Mouse (Mus musculus) left cerebral cortex, adult 9 months (tissue): ENCODE results near the gene Depp1.

Experiments used
- DNase-seq, 2 experiments: peaks; one replicate each; pipeline ENCODE4 v3.0.0; 2022; ENCODE audit warnings: low spot score in 2 of 2

Gene Depp1

DNA sequence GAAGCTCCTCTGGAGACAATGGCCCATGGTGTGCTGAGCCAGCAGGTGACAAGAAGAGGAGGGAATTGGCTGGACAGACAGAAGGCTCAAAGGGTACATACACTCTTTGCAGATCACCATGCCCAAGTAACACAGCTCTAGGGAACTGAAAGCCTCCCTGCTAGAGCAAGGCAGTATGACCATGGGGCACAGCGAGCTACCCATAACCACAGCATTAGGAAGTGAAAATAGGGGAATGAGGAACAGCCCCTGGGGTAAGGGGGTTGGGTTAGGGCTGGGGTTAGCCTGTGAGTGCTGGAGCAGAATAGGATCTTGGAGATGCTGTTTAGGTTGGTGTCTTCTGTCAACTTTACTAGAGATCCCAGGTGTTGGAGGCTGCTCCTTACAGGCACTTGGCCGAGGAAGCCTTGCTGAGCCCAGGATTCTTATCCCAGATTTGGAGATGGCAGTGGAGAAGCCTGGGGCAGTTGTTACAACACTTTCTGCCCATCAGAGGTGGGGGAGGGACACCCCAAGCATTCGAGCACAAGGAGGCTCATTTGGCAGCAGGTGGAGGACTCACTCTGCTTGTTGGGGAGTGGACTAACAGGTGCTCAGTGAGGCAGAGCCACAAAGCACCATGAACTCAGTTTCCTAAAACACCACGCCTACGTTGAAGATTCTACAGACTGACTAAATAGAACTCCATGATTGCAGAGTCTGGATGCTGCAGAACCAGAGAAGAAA, 29.3 kb downstream of the Depp1 start:
- no peak for DNase-seq

DNA sequence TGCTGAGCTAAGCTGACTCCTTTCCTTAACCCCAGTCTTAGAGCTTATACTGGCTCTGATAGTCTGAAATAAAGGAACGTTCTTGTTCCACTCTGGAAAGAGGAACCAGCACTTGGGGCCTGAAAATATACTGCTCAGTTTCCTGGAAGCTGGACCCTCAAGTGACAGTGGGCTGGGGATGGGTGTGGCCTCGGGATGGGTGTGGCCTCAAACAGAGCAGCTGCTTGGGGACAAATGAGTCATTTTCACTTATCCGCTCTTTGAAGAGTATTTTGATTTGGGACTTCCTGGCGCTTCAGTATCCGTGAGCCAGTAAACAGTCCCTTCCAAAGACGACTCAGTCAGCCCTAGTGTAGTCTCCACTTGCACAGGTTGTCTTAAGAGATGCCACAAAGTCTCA, 31.9 kb downstream of the Depp1 start:
- DNase-seq, result no peak

DNA sequence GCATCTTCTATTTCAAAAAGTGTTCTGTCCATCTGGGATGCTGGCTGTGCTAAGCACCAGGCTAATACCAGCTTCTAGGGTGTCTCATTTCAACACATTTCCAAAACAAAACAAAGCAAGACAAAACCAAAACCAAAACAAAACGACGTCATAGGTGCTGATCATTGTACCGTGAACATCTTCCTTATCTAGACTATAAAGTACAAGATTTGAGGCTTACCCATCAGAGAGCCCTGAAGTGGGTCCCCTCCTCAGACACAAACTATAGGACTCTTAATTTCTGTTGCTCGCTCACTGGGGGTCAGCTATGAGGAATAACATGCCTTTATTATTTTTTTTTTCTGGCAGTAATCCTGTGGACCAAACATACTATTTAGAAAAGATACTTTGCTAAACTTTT, 43.2 kb downstream of the Depp1 start:
- DNase-seq, result no peak

DNA sequence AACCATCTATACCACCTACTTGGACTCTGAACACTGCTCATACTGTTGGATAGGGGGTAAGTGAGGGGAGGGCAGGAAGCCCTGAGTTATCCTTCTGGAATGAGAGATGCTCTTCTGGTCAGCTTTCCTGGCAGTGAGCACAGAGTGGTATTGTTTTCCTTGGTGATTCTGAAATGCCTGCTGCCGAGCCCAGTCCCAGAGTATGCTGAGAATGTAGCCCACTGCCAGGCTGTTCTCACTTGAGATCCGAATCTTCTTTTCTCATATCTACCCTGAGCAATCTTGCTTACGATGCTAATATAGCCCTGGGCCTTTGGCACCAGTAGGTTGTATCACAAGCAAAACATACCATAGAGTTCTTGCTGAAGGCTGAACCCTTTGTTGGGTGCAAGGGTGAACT, 43.9 kb downstream of the Depp1 start:
- DNase-seq, result no peak

DNA sequence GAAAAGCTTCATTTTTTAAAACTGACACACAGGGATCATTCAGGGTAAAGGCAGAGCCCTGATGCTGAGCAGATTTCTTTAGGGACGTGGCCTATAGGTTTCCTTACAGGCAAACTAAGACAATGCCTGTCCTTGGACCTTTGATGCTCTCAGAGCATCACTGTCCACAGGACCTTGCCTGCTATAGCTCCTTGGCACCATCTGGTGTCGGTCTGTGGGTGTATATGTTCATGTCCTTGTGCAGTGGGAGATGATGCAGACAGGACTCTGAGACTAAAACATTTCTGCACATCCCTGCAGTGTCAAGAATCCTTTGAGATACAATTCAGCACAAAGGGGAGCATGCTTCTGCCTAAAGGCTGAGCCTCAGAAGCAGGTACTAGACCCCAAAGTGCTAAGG, 47.0 kb downstream of the Depp1 start:
- DNase-seq, result no peak

DNA sequence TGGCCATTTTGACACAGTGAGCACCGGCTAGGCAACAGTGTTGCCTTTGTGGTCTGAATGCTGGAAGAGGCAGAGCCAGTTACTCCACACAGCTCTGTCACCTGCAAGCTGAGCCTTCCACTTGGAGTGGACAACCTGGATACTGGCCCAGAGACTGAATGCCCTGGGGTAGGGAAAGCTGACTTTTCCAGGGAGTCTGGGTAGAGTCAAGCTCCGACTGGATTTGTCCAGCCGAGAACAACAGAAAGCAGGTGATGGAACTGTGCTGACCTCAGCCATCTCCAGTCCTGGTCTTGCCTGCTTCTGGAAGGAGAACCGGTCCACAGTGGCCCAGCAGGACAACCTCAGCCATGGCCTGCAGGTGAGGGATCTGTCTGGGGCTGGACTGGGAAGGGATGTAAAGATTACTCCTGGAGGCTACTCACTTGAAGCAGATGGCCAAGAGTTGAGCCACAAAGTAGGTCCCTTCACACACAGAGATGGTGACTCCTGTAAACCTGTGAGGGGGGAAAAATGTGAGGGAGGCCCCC, 47.6 kb downstream of the Depp1 start:
- DNase-seq, result no peak

DNA sequence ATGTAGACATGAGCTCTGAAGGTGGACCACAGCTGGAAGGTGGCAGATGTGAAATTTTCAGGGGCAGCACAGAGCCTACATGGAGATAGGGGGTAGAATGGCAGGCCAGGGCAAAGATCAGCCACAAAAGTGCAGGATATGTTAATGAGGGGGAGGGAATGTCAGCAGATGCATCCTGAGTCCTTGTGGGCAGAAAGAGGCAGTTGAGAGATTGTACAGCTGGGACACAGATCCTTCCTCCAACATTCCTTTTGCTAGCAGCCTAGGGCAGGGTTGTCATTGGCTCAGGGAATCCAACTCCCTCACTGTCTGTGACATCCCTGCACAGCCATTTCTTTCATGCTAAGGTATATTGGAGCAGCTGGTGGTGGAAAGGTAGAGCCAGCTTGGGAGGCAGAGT, 50.4 kb downstream of the Depp1 start:
- DNase-seq, result no peak
